Mouse (Mus musculus) liver, embryonic 14.5 days (tissue): ENCODE measurements around the gene Nlrp4c.

Experiments used
- CTCF ChIP-seq: IDR thresholded peaks from 2 replicates; pipeline ENCODE4 v1.5.1; 2016; ENCODE audit warnings: antibody characterized with exemption, low read depth, control low read depth
- EP300 ChIP-seq: IDR thresholded peaks from 2 replicates; pipeline ENCODE4 v1.6.1; 2016; ENCODE audit warnings: antibody characterized with exemption, low read depth

- TF ChIP-seq CTCF (no peak), EP300 (no peak)
These were observed 107.1 kb downstream of the Nlrp4c start for GRCm38 (mm10) chr7:6152036-6152435.
